Mouse (Mus musculus): ENCODE results near the gene Trabd2b. TPM values are rescaled to one million over a fixed set of nuclear protein-coding genes. Genes with fewer than 3 reads are reported as not detected.
A peak's percentile ranks its signal among the peaks of the same experiment; 100 is the strongest.

Trabd2b gene
- polyA plus RNA-seq, 1 experiment from 2014 or later, result 5.0 TPM

DNA sequence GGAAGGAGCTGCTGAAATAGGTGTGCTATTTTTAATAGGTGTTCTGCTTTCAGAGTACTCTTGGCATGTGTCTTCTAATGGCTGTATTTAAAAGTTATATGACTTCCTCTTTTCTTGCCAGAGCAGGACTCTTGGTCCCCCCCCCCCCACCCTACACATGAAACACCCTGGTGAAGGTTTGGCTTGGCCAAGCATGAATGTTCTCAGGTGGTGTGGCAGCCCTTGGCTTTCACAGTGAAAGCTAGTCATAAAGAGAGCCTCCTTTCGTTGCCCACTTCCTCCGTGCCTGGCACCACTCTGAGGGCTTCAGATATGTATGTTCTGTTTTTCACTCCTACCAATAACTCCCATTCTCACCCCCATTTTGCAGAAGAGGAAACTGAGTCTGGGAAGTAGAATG, 1.8 kb downstream of the Trabd2b start:
- WGBS, result 81% methylated on average over 2 of the region's 2 CpGs
- H3K4me3 ChIP-seq (ENCODE audit: low read length), result no peak overlapping the region; the same call in 1 of the 2 replicates

GRCm38 (mm10) chr4:114408890-114409480, 2.5 kb downstream of the Trabd2b start:
- 67% methylated on average over 18 of the region's 18 CpGs for WGBS
- H3K9ac ChIP-seq (ENCODE audit: low read depth, low read length), result no peak overlapping the region
- H3K4me1 ChIP-seq (ENCODE audit: control insufficient read depth, insufficient read depth, low read length), result peaks cover 31% of the 10 kb centered on the region
- no peaks in the 10 kb centered on the region for H3K27me3 ChIP-seq (ENCODE audit: control insufficient read depth, insufficient read depth, low read length)
- no peak for ATAC-seq (ENCODE audit: low FRiP score, low TSS enrichment)
- H3K27ac ChIP-seq (ENCODE audit: low read depth, low read length), result no peak overlapping the region
- H3K4me2 ChIP-seq (replicated peaks; ENCODE audit: low read depth, low read length), result peak overlapping the region; percentile 41
- no peaks in the 10 kb centered on the region for H3K36me3 ChIP-seq (ENCODE audit: control insufficient read depth, insufficient read depth, low read length)
- no peaks in the 10 kb centered on the region for H3K9me3 ChIP-seq (ENCODE audit: control insufficient read depth, low read length)
- 0 out of 2 replicates have a peak overlapping the region, but pooled peaks have one; percentile 1 for H3K4me3 ChIP-seq (ENCODE audit: low read length)

More for the DNA sequence above, 1.8 kb downstream of the Trabd2b start:
- ATAC-seq (ENCODE audit: low FRiP score, low TSS enrichment), result no peak
- Histone ChIP-seq H3K4me2 (replicated peaks; ENCODE audit: low read depth, low read length) (peak overlapping the region; percentile 58; the same call in 1 of the 2 replicates), H3K9ac (ENCODE audit: low read depth, low read length) (no peak overlapping the region), H3K27me3 (ENCODE audit: control insufficient read depth, insufficient read depth, low read length) (no peaks in the 10 kb centered on the region), H3K27ac (ENCODE audit: low read depth, low read length) (no peak overlapping the region), H3K9me3 (ENCODE audit: control insufficient read depth, low read length) (no peaks in the 10 kb centered on the region), H3K36me3 (ENCODE audit: control insufficient read depth, insufficient read depth, low read length) (no peaks in the 10 kb centered on the region), H3K4me1 (ENCODE audit: control insufficient read depth, insufficient read depth, low read length) (peaks cover 31% of the 10 kb centered on the region)

- Histone ChIP-seq H3K9ac (ENCODE audit: low read depth, low read length) (no peak overlapping the region), H3K27me3 (ENCODE audit: control insufficient read depth, insufficient read depth, low read length) (no peaks in the 10 kb centered on the region), H3K27ac (ENCODE audit: low read depth, low read length) (no peak overlapping the region), H3K9me3 (ENCODE audit: control insufficient read depth, low read length) (no peaks in the 10 kb centered on the region), H3K36me3 (ENCODE audit: control insufficient read depth, insufficient read depth, low read length) (no peaks in the 10 kb centered on the region), H3K4me2 (replicated peaks; ENCODE audit: low read depth, low read length) (peak overlapping the region; percentile 41), H3K4me1 (ENCODE audit: control insufficient read depth, insufficient read depth, low read length) (peaks cover 31% of the 10 kb centered on the region), H3K4me3 (ENCODE audit: low read length) (no peak overlapping the region; the same call in 1 of the 2 replicates)
- ATAC-seq (ENCODE audit: low FRiP score, low TSS enrichment), result peak; percentile 62
These were observed 3.0 kb downstream of the Trabd2b start for GRCm38 (mm10) chr4:114409511-114409910.

GRCm38 (mm10) chr4:114410026-114410425, 3.5 kb downstream of the Trabd2b start:
- no peaks in the 10 kb centered on the region for H3K36me3 ChIP-seq (ENCODE audit: control insufficient read depth, insufficient read depth, low read length)
- H3K9ac ChIP-seq (ENCODE audit: low read depth, low read length), result no peak overlapping the region
- no peaks in the 10 kb centered on the region for H3K9me3 ChIP-seq (ENCODE audit: control insufficient read depth, low read length)
- peaks cover 31% of the 10 kb centered on the region for H3K4me1 ChIP-seq (ENCODE audit: control insufficient read depth, insufficient read depth, low read length)
- 9% methylated on average over 3 of the region's 3 CpGs for WGBS
- no peak for ATAC-seq (ENCODE audit: low FRiP score, low TSS enrichment)
- peak overlapping the region; percentile 37; the same call in 1 of the 2 replicates for H3K27ac ChIP-seq (ENCODE audit: low read depth, low read length)
- H3K4me3 ChIP-seq (ENCODE audit: low read length), result peak overlapping the region; percentile 14; the same call in 1 of the 2 replicates
- no peaks in the 10 kb centered on the region for H3K27me3 ChIP-seq (ENCODE audit: control insufficient read depth, insufficient read depth, low read length)
- peak overlapping the region; percentile 41 for H3K4me2 ChIP-seq (replicated peaks; ENCODE audit: low read depth, low read length)

DNA sequence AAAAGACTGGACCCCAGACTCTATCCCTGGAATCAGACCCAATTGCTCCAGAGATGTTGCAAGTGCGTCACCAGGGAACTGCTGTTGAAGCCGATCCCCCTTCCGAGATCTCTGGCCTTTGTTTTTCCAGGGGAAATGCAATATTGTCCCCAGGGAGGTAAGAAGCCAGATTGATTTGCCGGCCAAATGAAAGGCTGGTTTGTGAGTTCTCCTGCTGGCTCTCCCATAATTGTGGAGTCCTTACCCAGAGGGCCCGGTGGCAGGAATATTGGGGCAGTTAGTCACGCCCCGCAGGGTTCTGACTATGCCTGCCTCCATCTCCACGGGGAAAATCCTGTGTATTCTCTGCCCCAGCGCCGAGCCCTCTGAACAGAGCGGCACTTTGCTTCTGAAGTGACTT, 3.9 kb downstream of the Trabd2b start:
- peak overlapping the region; percentile 37; the same call in 1 of the 2 replicates for H3K27ac ChIP-seq (ENCODE audit: low read depth, low read length)
- 6% methylated on average over 11 of the region's 11 CpGs for WGBS
- no peak for ATAC-seq (ENCODE audit: low FRiP score, low TSS enrichment)
- peaks cover 31% of the 10 kb centered on the region for H3K4me1 ChIP-seq (ENCODE audit: control insufficient read depth, insufficient read depth, low read length)
- no peaks in the 10 kb centered on the region for H3K9me3 ChIP-seq (ENCODE audit: control insufficient read depth, low read length)
- peak overlapping the region; percentile 14; the same call in 1 of the 2 replicates for H3K4me3 ChIP-seq (ENCODE audit: low read length)
- H3K27me3 ChIP-seq (ENCODE audit: control insufficient read depth, insufficient read depth, low read length), result no peaks in the 10 kb centered on the region
- H3K4me2 ChIP-seq (replicated peaks; ENCODE audit: low read depth, low read length), result peak overlapping the region; percentile 41
- peak overlapping the region; percentile 18; the same call in 1 of the 2 replicates for H3K9ac ChIP-seq (ENCODE audit: low read depth, low read length)
- no peaks in the 10 kb centered on the region for H3K36me3 ChIP-seq (ENCODE audit: control insufficient read depth, insufficient read depth, low read length)

DNA sequence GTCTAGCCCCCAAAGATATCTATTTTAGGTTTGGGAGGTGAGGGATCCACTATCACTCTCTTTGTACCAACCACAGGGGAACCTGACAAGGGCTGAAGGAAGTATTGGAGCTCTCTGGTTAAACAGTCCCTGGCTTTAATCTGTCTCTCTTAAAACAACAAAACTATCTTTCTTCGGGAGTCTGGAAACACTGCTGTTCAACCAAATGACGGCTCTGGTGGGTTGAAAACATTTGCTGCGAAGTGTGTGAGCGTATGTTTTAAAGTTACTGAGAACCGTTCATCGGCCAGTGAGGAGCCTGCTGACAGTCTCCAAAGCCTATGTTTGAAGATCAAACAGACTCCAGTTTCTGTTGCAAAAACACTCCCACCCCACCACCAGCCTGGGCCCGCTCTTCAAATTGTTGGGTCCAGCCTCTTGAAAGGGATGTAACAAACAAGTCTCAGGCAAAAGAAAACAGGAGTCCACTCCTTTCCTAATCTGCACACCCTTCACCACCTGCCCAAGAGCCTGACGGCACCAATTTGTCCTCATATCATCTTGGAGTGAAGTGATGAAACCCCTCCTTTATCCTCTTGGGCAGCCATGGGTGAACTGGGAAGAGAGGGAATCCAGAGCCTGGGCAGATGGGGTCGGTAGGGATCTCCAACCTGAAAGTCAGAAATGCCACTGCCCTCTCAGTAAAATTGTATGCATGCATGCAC, 4.6 kb downstream of the Trabd2b start:
- WGBS, result 20% methylated on average over 9 of the region's 9 CpGs
- Histone ChIP-seq H3K27me3 (ENCODE audit: control insufficient read depth, insufficient read depth, low read length) (no peaks in the 10 kb centered on the region), H3K27ac (ENCODE audit: low read depth, low read length) (peak overlapping the region; percentile 1; the same call in 1 of the 2 replicates), H3K4me1 (ENCODE audit: control insufficient read depth, insufficient read depth, low read length) (peaks cover 31% of the 10 kb centered on the region), H3K9me3 (ENCODE audit: control insufficient read depth, low read length) (no peaks in the 10 kb centered on the region), H3K36me3 (ENCODE audit: control insufficient read depth, insufficient read depth, low read length) (no peaks in the 10 kb centered on the region), H3K4me3 (ENCODE audit: low read length) (no peak overlapping the region), H3K9ac (ENCODE audit: low read depth, low read length) (no peak overlapping the region), H3K4me2 (replicated peaks; ENCODE audit: low read depth, low read length) (peak overlapping the region; percentile 41; the same call in 1 of the 2 replicates)
- no peak for ATAC-seq (ENCODE audit: low FRiP score, low TSS enrichment)

DNA sequence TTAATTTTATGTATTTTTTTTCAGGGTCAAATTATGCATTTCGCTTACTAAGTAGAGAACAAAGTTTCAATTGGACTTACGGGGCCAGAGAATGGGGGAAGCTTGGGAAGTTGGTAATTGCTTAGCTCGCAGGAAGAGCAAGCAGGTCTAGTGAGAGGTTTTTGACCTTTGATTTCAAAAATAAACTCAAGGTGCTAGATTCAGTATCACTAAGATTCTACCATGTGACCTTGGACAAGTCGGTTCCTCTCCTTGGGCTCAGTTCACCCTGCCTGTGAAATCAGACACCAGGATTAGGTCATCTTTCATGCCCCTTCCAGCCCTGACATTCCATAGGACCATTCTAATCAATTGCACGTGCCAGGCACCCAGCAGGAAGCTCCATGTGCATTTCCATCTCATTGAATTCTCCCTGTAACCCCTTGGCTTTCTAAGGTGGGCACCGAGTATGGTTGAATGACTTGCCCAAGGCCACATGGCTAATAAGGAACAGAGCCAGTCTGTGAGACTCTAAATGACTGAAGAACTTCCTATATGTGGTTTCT, 5.4 kb downstream of the Trabd2b start:
- 50% methylated on average over 6 of the region's 6 CpGs for WGBS
- peaks cover 31% of the 10 kb centered on the region for H3K4me1 ChIP-seq (ENCODE audit: control insufficient read depth, insufficient read depth, low read length)

DNA sequence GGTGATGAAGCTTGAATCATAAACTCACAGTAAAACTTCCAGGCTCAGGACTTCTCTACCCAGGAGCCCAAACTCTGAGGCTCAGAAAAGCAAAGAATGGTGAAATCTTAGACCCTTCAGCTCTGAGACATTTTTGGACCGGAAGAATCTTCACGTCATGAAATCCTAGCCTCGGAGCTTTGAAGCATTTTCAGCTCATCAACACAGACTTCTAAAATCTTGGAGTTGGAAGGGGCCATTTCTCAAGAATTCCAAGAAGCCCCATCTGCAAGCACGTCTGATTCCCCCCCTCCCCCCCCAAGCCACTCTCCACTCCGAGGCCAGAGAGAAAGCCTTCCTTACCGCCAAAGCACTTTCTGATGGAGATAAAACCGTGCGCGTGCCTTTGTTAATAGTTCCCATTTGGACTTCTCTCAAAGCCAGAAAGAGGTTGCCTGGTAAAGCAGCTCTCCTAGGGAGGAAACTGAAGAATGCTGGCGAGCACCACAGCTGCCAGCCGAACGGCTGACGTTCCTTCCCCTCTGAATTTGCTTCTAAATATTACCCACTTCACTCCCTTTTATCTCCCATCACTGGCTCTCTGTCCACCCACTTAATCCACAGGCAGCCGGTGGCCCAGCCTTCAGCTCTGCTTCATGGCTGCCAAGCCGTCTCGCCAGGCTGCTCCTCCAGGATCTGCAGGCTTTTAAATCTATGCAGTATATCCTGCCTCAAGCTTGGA, 9.6 kb downstream of the Trabd2b start:
- Histone ChIP-seq H3K9ac (ENCODE audit: low read depth, low read length) (no peak overlapping the region), H3K27ac (ENCODE audit: low read depth, low read length) (no peak overlapping the region), H3K4me1 (ENCODE audit: control insufficient read depth, insufficient read depth, low read length) (peaks cover 6% of the 10 kb centered on the region), H3K36me3 (ENCODE audit: control insufficient read depth, insufficient read depth, low read length) (no peaks in the 10 kb centered on the region), H3K27me3 (ENCODE audit: control insufficient read depth, insufficient read depth, low read length) (no peaks in the 10 kb centered on the region; the same call in 1 of the 2 replicates), H3K9me3 (ENCODE audit: control insufficient read depth, low read length) (no peaks in the 10 kb centered on the region), H3K4me3 (ENCODE audit: low read length) (no peak overlapping the region), H3K4me2 (replicated peaks; ENCODE audit: low read depth, low read length) (no peak overlapping the region)
- ATAC-seq (ENCODE audit: low FRiP score, low TSS enrichment), result no peak
- 32% methylated on average over 16 of the region's 16 CpGs for WGBS

More for the DNA sequence above, 5.4 kb downstream of the Trabd2b start:
- Histone ChIP-seq H3K9ac (ENCODE audit: low read depth, low read length) (no peak overlapping the region), H3K4me2 (replicated peaks; ENCODE audit: low read depth, low read length) (no peak overlapping the region), H3K27ac (ENCODE audit: low read depth, low read length) (no peak overlapping the region), H3K36me3 (ENCODE audit: control insufficient read depth, insufficient read depth, low read length) (no peaks in the 10 kb centered on the region), H3K4me3 (ENCODE audit: low read length) (no peak overlapping the region), H3K9me3 (ENCODE audit: control insufficient read depth, low read length) (no peaks in the 10 kb centered on the region), H3K27me3 (ENCODE audit: control insufficient read depth, insufficient read depth, low read length) (no peaks in the 10 kb centered on the region)
- ATAC-seq (ENCODE audit: low FRiP score, low TSS enrichment), result no peak
